Mouse (Mus musculus) liver, embryonic 15.5 days (tissue): ENCODE measurements around the gene Itga6. TPM values are rescaled to one million over a fixed set of nuclear protein-coding genes. Genes with fewer than 3 reads are reported as not detected.
"Not testable (repeated sequence)": the region's sequence is repeated elsewhere in the genome, so short reads cannot be mapped to it uniquely, and the experiment has no call there.

ENCODE experiments used
- ATAC-seq: fragments of 200-750 bp; cut with Nextera tagmentation; 2 replicates; pipeline ENCODE4 v1.8.0; 2017; ENCODE audit warnings: moderate number of reproducible peaks, mild to moderate bottlenecking, moderate library complexity; ENCODE audit not compliant: insufficient read depth
- H3K27ac ChIP-seq: fragments of 300-500 bp; sonication (generic); replicated peaks from 2 replicates; pipeline ENCODE4 v1.5.1; 2015; ENCODE audit warnings: mild to moderate bottlenecking, inconsistent platforms
- H3K27me3 ChIP-seq: fragments of 300-500 bp; sonication (generic); 2 replicates; pipeline ENCODE4 v1.6.1; 2015; ENCODE audit warnings: mild to moderate bottlenecking, inconsistent platforms
- H3K36me3 ChIP-seq: fragments of 300-500 bp; sonication (generic); replicated peaks from 2 replicates; pipeline ENCODE4 v1.6.1; 2015; ENCODE audit warnings: moderate library complexity, mild to moderate bottlenecking, inconsistent platforms
- H3K4me1 ChIP-seq: fragments of 300-500 bp; sonication (generic); replicated peaks from 2 replicates; pipeline ENCODE4 v1.6.1; 2015; ENCODE audit warnings: inconsistent platforms
- H3K4me2 ChIP-seq: fragments of 300-500 bp; sonication (generic); 2 replicates; pipeline ENCODE4 v1.6.1; 2015; ENCODE audit warnings: moderate library complexity, mild to moderate bottlenecking, inconsistent platforms
- H3K4me3 ChIP-seq: fragments of 300-500 bp; sonication (generic); replicated peaks from 2 replicates; pipeline ENCODE4 v1.5.1; 2015; ENCODE audit warnings: mild to moderate bottlenecking, inconsistent platforms
- H3K9ac ChIP-seq: fragments of 300-500 bp; sonication (generic); 2 replicates; pipeline ENCODE4 v1.6.1; 2015; ENCODE audit warnings: moderate library complexity, mild to moderate bottlenecking, inconsistent platforms
- H3K9me3 ChIP-seq: fragments of 300-500 bp; sonication (generic); replicated peaks from 2 replicates; pipeline ENCODE4 v1.6.1; 2016; ENCODE audit warnings: inconsistent platforms
- whole genome bisulfite sequencing: fragments of 180-500 bp; shearing (Covaris S2); methylation state at CpG from one replicate; pipeline ENCODE4 v1.1.7; 2015; ENCODE audit warnings: mixed read lengths; ENCODE audit not compliant: insufficient replicate concordance; 5-methylcytosine and 5-hydroxymethylcytosine counted together
- polyA plus RNA-seq: library from polyadenylated mRNA; unstranded; fragments of >200 nt; fragmentation: Nextera tagmentation; extraction: Ambion mirVana; gene quantifications from 2 replicates; pipeline ENCODE4 v1.2.1, GENCODE M21; 2015

Gene Itga6
- polyA plus RNA-seq, 1 experiment from 2014 or later, result 6.6 TPM

GRCm38 (mm10) chr2:71828928-71829327 lies 83.5 kb downstream of the Itga6 start:
- no peak overlapping the region for H3K27ac ChIP-seq
- WGBS, result 73% methylated on average over 11 of the region's 11 CpGs
- no peak overlapping the region for H3K9ac ChIP-seq
- no peaks in the 10 kb centered on the region for H3K4me1 ChIP-seq
- H3K4me3 ChIP-seq, result no peak overlapping the region
- no peaks in the 10 kb centered on the region for H3K27me3 ChIP-seq
- no peak overlapping the region for H3K4me2 ChIP-seq
- no peak for ATAC-seq
- no peaks in the 10 kb centered on the region for H3K36me3 ChIP-seq
- no peaks in the 10 kb centered on the region for H3K9me3 ChIP-seq

- H3K27ac ChIP-seq, result no peak overlapping the region
- H3K9ac ChIP-seq, result no peak overlapping the region
- H3K4me3 ChIP-seq, result no peak overlapping the region
- no peak for ATAC-seq
- no peaks in the 10 kb centered on the region for H3K4me1 ChIP-seq
- H3K36me3 ChIP-seq, result no peaks in the 10 kb centered on the region
- no peaks in the 10 kb centered on the region for H3K27me3 ChIP-seq
- no peak overlapping the region for H3K4me2 ChIP-seq
- 70% methylated on average over 6 of the region's 6 CpGs for WGBS
- H3K9me3 ChIP-seq, result no peaks in the 10 kb centered on the region
These were observed 88.2 kb downstream of the Itga6 start for GRCm38 (mm10) chr2:71833626-71834025.

- Histone ChIP-seq H3K27me3 (no peaks in the 10 kb centered on the region), H3K4me2 (no peak overlapping the region), H3K4me3 (no peak overlapping the region), H3K4me1 (no peaks in the 10 kb centered on the region), H3K9ac (no peak overlapping the region), H3K9me3 (no peaks in the 10 kb centered on the region), H3K27ac (no peak overlapping the region), H3K36me3 (no peaks in the 10 kb centered on the region)
- ATAC-seq, result no peak
- 61% methylated on average over 7 of the region's 7 CpGs for WGBS
These were observed 89.0 kb downstream of the Itga6 start for GRCm38 (mm10) chr2:71834371-71834770.

- no peaks in the 10 kb centered on the region for H3K36me3 ChIP-seq
- H3K27me3 ChIP-seq, result no peaks in the 10 kb centered on the region
- no peaks in the 10 kb centered on the region for H3K4me1 ChIP-seq
- 77% methylated on average over 8 of the region's 8 CpGs for WGBS
- H3K27ac ChIP-seq, result no peak overlapping the region
- no peaks in the 10 kb centered on the region for H3K9me3 ChIP-seq
- H3K4me2 ChIP-seq, result no peak overlapping the region
- H3K9ac ChIP-seq, result no peak overlapping the region
- no peak overlapping the region for H3K4me3 ChIP-seq
- no peak for ATAC-seq
These were observed 90.1 kb downstream of the Itga6 start for GRCm38 (mm10) chr2:71835556-71835955.

GRCm38 (mm10) chr2:71836232-71836631 lies 90.8 kb downstream of the Itga6 start:
- Histone ChIP-seq H3K27me3 (no peaks in the 10 kb centered on the region), H3K27ac (no peak overlapping the region), H3K9me3 (no peaks in the 10 kb centered on the region), H3K4me1 (no peaks in the 10 kb centered on the region), H3K36me3 (no peaks in the 10 kb centered on the region), H3K4me3 (no peak overlapping the region), H3K9ac (no peak overlapping the region), H3K4me2 (no peak overlapping the region)
- ATAC-seq, result no peak
- WGBS, result 64% methylated on average over 4 of the region's 4 CpGs

GRCm38 (mm10) chr2:71837261-71837660 lies 91.8 kb downstream of the Itga6 start:
- no peak for ATAC-seq

GRCm38 (mm10) chr2:71837791-71838190 lies 92.4 kb downstream of the Itga6 start:
- no peak overlapping the region for H3K4me3 ChIP-seq
- H3K4me2 ChIP-seq, result no peak overlapping the region
- H3K4me1 ChIP-seq, result no peaks in the 10 kb centered on the region
- no peaks in the 10 kb centered on the region for H3K36me3 ChIP-seq
- ATAC-seq, result no peak
- no peaks in the 10 kb centered on the region for H3K27me3 ChIP-seq
- H3K9ac ChIP-seq, result no peak overlapping the region
- WGBS, result 28% methylated on average over 6 of the region's 6 CpGs
- no peak overlapping the region for H3K27ac ChIP-seq
- no peaks in the 10 kb centered on the region for H3K9me3 ChIP-seq

More at GRCm38 (mm10) chr2:71837261-71837660, 91.8 kb downstream of the Itga6 start:
- Histone ChIP-seq H3K9me3 (no peaks in the 10 kb centered on the region), H3K4me3 (no peak overlapping the region), H3K27ac (no peak overlapping the region), H3K4me2 (no peak overlapping the region), H3K9ac (no peak overlapping the region), H3K36me3 (no peaks in the 10 kb centered on the region), H3K27me3 (no peaks in the 10 kb centered on the region), H3K4me1 (no peaks in the 10 kb centered on the region)
- 66% methylated on average over 4 of the region's 4 CpGs for WGBS

- Histone ChIP-seq H3K27ac (no peak overlapping the region), H3K9ac (no peak overlapping the region), H3K36me3 (no peaks in the 10 kb centered on the region), H3K4me1 (no peaks in the 10 kb centered on the region), H3K4me3 (no peak overlapping the region), H3K4me2 (no peak overlapping the region), H3K27me3 (no peaks in the 10 kb centered on the region), H3K9me3 (no peaks in the 10 kb centered on the region)
- WGBS, result 44% methylated on average over 9 of the region's 9 CpGs
- ATAC-seq, result no peak
These were observed 97.9 kb downstream of the Itga6 start for GRCm38 (mm10) chr2:71843316-71843715.

GRCm38 (mm10) chr2:71844906-71845305 lies 99.5 kb downstream of the Itga6 start:
- H3K27me3 ChIP-seq, result no peaks in the 10 kb centered on the region
- no peak overlapping the region for H3K9ac ChIP-seq
- H3K4me1 ChIP-seq, result no peaks in the 10 kb centered on the region
- 66% methylated on average over 6 of the region's 6 CpGs for WGBS
- H3K4me3 ChIP-seq, result no peak overlapping the region
- H3K4me2 ChIP-seq, result no peak overlapping the region
- no peaks in the 10 kb centered on the region for H3K36me3 ChIP-seq
- ATAC-seq, result no peak
- H3K9me3 ChIP-seq, result no peaks in the 10 kb centered on the region
- no peak overlapping the region for H3K27ac ChIP-seq

GRCm38 (mm10) chr2:71852161-71852560 lies 106.7 kb downstream of the Itga6 start:
- H3K9ac ChIP-seq, H3K27me3 ChIP-seq, H3K27ac ChIP-seq, H3K4me3 ChIP-seq, ATAC-seq, H3K4me2 ChIP-seq, H3K36me3 ChIP-seq, H3K9me3 ChIP-seq, H3K4me1 ChIP-seq: not testable (repeated sequence)
- WGBS, result 3% methylated on average over 7 of the region's 8 CpGs

- no peak for ATAC-seq
- 61% methylated on average over 5 of the region's 5 CpGs for WGBS
- Histone ChIP-seq H3K4me1 (no peaks in the 10 kb centered on the region), H3K4me2 (no peak overlapping the region), H3K27ac (no peak overlapping the region), H3K9me3 (no peaks in the 10 kb centered on the region), H3K4me3 (no peak overlapping the region), H3K27me3 (no peaks in the 10 kb centered on the region), H3K9ac (no peak overlapping the region), H3K36me3 (no peaks in the 10 kb centered on the region)
These were observed 109.7 kb downstream of the Itga6 start for GRCm38 (mm10) chr2:71855076-71855475.

GRCm38 (mm10) chr2:71863531-71864173 lies 118.2 kb downstream of the Itga6 start:
- no peak overlapping the region for H3K9ac ChIP-seq
- H3K36me3 ChIP-seq, result no peaks in the 10 kb centered on the region
- no peak for ATAC-seq
- H3K27me3 ChIP-seq, result no peaks in the 10 kb centered on the region
- H3K4me1 ChIP-seq, result 0 out of 2 replicates have a peak, but pooled peaks cover 4% of the 10 kb centered on the region
- no peak overlapping the region for H3K27ac ChIP-seq
- no peaks in the 10 kb centered on the region for H3K9me3 ChIP-seq
- no peak overlapping the region for H3K4me2 ChIP-seq
- WGBS, result 57% methylated on average over 5 of the region's 5 CpGs
- no peak overlapping the region for H3K4me3 ChIP-seq
